Mouse (Mus musculus) lung, postnatal 0 days (tissue): ENCODE results near the gene Cmtm5. TPM values are rescaled to one million over a fixed set of nuclear protein-coding genes. Genes with fewer than 3 reads are reported as not detected.

Source experiments
- ATAC-seq: fragments of 200-750 bp; cut with Nextera tagmentation; 2 replicates; pipeline ENCODE4 v1.8.0; 2017; ENCODE audit warnings: moderate library complexity
- DNase-seq: peaks from one replicate; pipeline ENCODE4 v3.0.0-alpha.2; 2016; ENCODE audit warnings: low spot score
- H3K27ac ChIP-seq: fragments of 300-500 bp; sonication (generic); 2 replicates; pipeline ENCODE4 v1.5.1; 2014; ENCODE audit warnings: antibody characterized with exemption, mild to moderate bottlenecking, low read length, mixed read lengths
- H3K27me3 ChIP-seq: fragments of 300-500 bp; sonication (generic); replicated peaks from 2 replicates; pipeline ENCODE4 v1.6.1; 2014; ENCODE audit warnings: low read length, mixed read lengths; ENCODE audit not compliant: insufficient read depth
- H3K36me3 ChIP-seq: fragments of 300-500 bp; sonication (generic); 2 replicates; pipeline ENCODE4 v1.6.1; 2014; ENCODE audit warnings: low read length, mixed read lengths; ENCODE audit not compliant: insufficient read depth
- H3K4me1 ChIP-seq: fragments of 300-500 bp; sonication (generic); 2 replicates; pipeline ENCODE4 v1.6.1; 2014; ENCODE audit warnings: antibody characterized with exemption, low read depth, low read length, mixed read lengths; ENCODE audit not compliant: insufficient read depth
- H3K4me2 ChIP-seq: fragments of 300-500 bp; sonication (generic); replicated peaks from 2 replicates; pipeline ENCODE4 v1.6.1; 2014; ENCODE audit warnings: low read depth, mild to moderate bottlenecking, low read length, moderate library complexity, mixed read lengths
- H3K4me3 ChIP-seq: fragments of 300-500 bp; sonication (generic); 2 replicates; pipeline ENCODE4 v1.5.1; 2014; ENCODE audit warnings: low read depth, low read length
- H3K9ac ChIP-seq: fragments of 300-500 bp; sonication (generic); replicated peaks from 2 replicates; pipeline ENCODE4 v1.6.1; 2014; ENCODE audit warnings: low read depth, mild to moderate bottlenecking
- H3K9me3 ChIP-seq: fragments of 300-500 bp; sonication (generic); 2 replicates; pipeline ENCODE4 v1.6.1; 2016; ENCODE audit warnings: low read length, mixed read lengths
- CTCF ChIP-seq: IDR thresholded peaks from 2 replicates; pipeline ENCODE4 v1.5.1; 2016; ENCODE audit warnings: antibody characterized with exemption, mild to moderate bottlenecking
- EP300 ChIP-seq: IDR thresholded peaks from 2 replicates; pipeline ENCODE4 v1.6.1; 2016; ENCODE audit warnings: antibody characterized with exemption, mild to moderate bottlenecking, control low read depth
- WGBS: fragments of 180-500 bp; shearing (Covaris S2); extraction: QIAGEN DNeasy Blood & Tissue Kit; methylation state at CpG from one replicate; pipeline ENCODE4 v1.1.7; 2014; 5-methylcytosine and 5-hydroxymethylcytosine counted together
- polyA plus RNA-seq: library from polyadenylated mRNA; unstranded; fragments of >200 nt; fragmentation: Nextera tagmentation; extraction: Ambion mirVana; gene quantifications from 2 replicates; pipeline ENCODE4 v1.2.1, GENCODE M21; 2015

Cmtm5 gene
- polyA plus RNA-seq, 1 experiment from 2014 or later = 0.21 TPM

GRCm38 (mm10) chr14:54961487-54961886 is 25.4 kb downstream of the Cmtm5 start:
- no peaks in the 10 kb centered on the region for H3K27me3 ChIP-seq
- no peak overlapping the region for H3K9ac ChIP-seq
- H3K4me1 ChIP-seq = no peaks in the 10 kb centered on the region
- H3K36me3 ChIP-seq = no peaks in the 10 kb centered on the region
- TF ChIP-seq CTCF (no peak), EP300 (no peak)
- no peak for ATAC-seq
- no peak for DNase-seq
- no peak overlapping the region for H3K4me2 ChIP-seq
- H3K4me3 ChIP-seq = no peak overlapping the region
- no peak overlapping the region for H3K27ac ChIP-seq
- H3K9me3 ChIP-seq = no peaks in the 10 kb centered on the region
- 74% methylated on average over 5 of the region's 5 CpGs for WGBS

DNA sequence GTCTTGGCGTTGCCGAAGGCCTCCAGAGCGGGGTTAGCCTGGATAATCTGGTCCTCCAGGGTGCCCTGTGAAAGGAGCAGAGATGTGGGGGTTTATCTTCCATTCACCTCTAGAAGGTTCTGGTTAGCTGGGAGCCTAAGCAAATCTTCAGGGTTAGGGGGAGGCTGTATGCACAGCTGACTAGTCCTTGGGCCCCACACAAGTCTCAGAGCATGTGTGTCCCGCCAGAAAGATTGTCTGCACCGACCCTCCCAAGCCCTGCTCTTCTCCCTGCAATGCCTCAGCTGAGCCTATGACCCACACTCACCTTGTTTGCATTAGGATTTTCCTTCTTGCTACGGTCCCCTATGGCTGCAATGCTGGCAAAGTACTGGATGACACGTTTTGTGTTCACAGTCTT is 26.7 kb downstream of the Cmtm5 start:
- no peaks in the 10 kb centered on the region for H3K9me3 ChIP-seq
- ATAC-seq = no peak
- H3K4me2 ChIP-seq = no peak overlapping the region
- no peak for DNase-seq
- TF ChIP-seq CTCF (no peak), EP300 (no peak)
- H3K27ac ChIP-seq = no peak overlapping the region
- no peaks in the 10 kb centered on the region for H3K36me3 ChIP-seq
- H3K4me1 ChIP-seq = no peaks in the 10 kb centered on the region
- H3K4me3 ChIP-seq = no peak overlapping the region
- H3K27me3 ChIP-seq = no peaks in the 10 kb centered on the region
- H3K9ac ChIP-seq = no peak overlapping the region
- WGBS = 82% methylated on average over 7 of the region's 7 CpGs

- DNase-seq = no peak
- no peak overlapping the region for H3K9ac ChIP-seq
- TF ChIP-seq EP300 (no peak), CTCF (no peak)
- H3K27ac ChIP-seq = no peak overlapping the region
- H3K4me2 ChIP-seq = no peak overlapping the region
- ATAC-seq = no peak
- H3K4me1 ChIP-seq = no peaks in the 10 kb centered on the region
- H3K36me3 ChIP-seq = no peaks in the 10 kb centered on the region
- H3K9me3 ChIP-seq = no peaks in the 10 kb centered on the region
- no peaks in the 10 kb centered on the region for H3K27me3 ChIP-seq
- WGBS = 81% methylated on average over 11 of the region's 11 CpGs
- H3K4me3 ChIP-seq = no peak overlapping the region
Observed at GRCm38 (mm10) chr14:54963727-54964126, 27.7 kb downstream of the Cmtm5 start.

DNA sequence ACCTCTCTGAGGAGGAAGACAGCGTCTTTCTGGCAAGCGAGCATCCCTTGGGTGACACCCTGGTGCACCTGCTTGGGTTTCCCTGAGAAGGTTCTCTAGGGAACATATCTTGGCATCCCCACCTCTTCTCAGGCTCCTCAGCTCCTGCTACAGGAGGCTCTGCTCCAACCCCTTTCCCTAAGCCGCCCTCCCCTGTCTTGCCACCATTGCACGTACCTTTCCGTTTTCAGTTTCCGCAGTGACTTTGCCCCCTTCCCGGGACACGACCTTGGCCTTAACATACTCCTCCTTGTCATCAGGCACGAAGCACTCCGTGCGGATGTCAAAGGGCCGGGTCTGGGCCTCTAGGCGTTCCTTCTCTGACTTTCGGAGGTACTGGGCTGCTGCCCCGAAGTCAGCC is 29.0 kb downstream of the Cmtm5 start:
- Histone ChIP-seq H3K27ac (no peak overlapping the region), H3K9me3 (no peaks in the 10 kb centered on the region), H3K4me3 (no peak overlapping the region), H3K4me1 (no peaks in the 10 kb centered on the region), H3K4me2 (no peak overlapping the region), H3K27me3 (no peaks in the 10 kb centered on the region), H3K36me3 (no peaks in the 10 kb centered on the region), H3K9ac (no peak overlapping the region)
- TF ChIP-seq EP300 = no peak
- no peak for TF ChIP-seq CTCF
- WGBS = 69% methylated on average over 15 of the region's 15 CpGs
- ATAC-seq = no peak
- DNase-seq = no peak

DNA sequence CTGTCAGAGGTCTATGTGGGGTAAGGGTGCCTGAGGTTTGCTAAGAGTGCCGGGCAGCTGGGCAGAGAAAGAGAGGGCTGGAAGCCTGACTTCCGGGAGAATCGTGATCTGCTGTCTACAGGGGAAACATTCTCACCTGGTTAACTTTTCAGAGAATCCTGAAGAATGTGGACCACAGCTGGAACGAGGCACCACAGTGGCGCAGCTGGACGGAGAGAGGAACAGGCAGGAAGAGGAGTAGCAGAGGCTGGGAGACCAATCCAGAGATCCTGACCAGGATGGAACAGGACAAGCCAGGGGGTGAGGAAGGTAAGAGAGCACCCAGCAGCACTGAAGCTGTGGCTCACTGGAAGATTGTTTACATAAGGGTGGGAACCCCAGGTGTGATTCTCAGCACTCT is 29.6 kb downstream of the Cmtm5 start:
- ATAC-seq (no peak), DNase-seq (no peak)
- H3K27ac ChIP-seq = no peak overlapping the region
- WGBS = 54% methylated on average over 6 of the region's 6 CpGs
- H3K4me3 ChIP-seq = no peak overlapping the region
- H3K4me1 ChIP-seq = no peaks in the 10 kb centered on the region
- no peaks in the 10 kb centered on the region for H3K27me3 ChIP-seq
- TF ChIP-seq EP300 = no peak
- TF ChIP-seq CTCF = no peak
- H3K9me3 ChIP-seq = no peaks in the 10 kb centered on the region
- H3K4me2 ChIP-seq = no peak overlapping the region
- H3K36me3 ChIP-seq = no peaks in the 10 kb centered on the region
- H3K9ac ChIP-seq = no peak overlapping the region

DNA sequence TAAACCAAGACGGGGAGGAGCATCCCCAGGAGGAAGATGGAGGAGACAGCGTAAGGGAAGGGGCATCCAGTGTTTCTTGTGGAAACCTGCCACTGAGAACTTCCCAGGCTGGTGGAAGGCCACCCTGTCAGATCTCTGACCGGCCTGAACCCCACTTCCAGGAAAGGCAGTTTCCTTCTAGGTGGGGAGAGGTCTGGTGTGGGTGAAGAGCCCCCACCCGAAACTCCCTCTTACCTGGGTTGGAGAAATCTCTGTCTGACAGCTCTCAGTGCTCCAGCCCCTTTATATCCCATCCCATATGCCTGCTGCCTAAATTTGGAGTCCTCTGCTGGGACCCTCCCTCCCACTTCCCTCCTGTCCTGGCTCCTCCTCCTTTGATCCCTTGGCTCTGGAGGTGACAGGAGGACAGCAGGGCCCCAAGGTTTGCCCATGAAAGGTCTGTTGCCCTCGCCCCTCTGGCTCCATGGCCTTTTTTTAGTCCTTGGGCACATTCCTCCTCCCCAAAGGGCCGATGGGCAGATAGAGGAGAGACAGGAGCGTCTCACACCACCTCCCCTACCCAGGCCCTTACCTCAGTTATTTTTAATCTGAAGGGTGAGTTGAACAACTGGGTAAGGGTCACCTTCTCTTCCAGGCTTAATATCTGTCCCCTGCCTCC is 30.4 kb downstream of the Cmtm5 start, which contains the start of gene Myh6:
Gene Myh6 (minus strand): TSS at position 608 of the 658 bp plus-strand sequence.
- Histone ChIP-seq H3K9me3 (no peaks in the 10 kb centered on the region), H3K9ac (no peak within 1 kb of the TSS), H3K4me2 (no peak within 1 kb of the TSS), H3K4me1 (no peaks in the 10 kb centered on the region), H3K27me3 (no peaks in the 10 kb centered on the region), H3K36me3 (no peaks in the 10 kb centered on the region), H3K4me3 (no peak within 1 kb of the TSS), H3K27ac (no peak within 1 kb of the TSS)
- 51% methylated on average over 7 of the region's 7 CpGs for WGBS
- TF ChIP-seq CTCF = no peak
- TF ChIP-seq EP300 = no peak
- ATAC-seq (no peak), DNase-seq (no peak)

DNA sequence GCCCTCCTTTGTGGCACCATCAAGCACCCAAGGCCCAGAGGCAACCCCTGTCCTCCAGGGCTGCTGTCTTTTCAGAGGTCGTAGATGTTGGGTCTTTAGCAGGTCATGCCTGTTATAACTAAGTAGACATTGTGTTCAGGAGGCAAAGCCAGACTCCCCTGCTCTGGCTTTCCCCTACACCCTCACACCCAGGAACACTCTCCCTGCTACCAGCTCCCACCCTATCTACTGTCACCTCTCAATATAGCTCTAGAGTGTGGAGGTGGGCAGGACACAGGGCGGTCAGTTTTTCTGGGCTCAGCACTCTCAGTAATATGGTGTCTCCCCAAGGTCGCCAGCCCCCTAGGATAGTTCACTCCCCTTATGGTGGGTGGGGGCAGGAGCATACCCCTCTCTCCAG is 31.8 kb downstream of the Cmtm5 start:
- Histone ChIP-seq H3K9ac (no peak overlapping the region), H3K36me3 (no peaks in the 10 kb centered on the region), H3K9me3 (no peaks in the 10 kb centered on the region), H3K27me3 (no peaks in the 10 kb centered on the region), H3K4me2 (no peak overlapping the region), H3K4me1 (no peaks in the 10 kb centered on the region), H3K27ac (no peak overlapping the region), H3K4me3 (no peak overlapping the region)
- ATAC-seq = no peak
- 83% methylated on average over 3 of the region's 3 CpGs for WGBS
- TF ChIP-seq EP300 (no peak), CTCF (no peak)
- DNase-seq = no peak
